Mouse (Mus musculus) embryonic facial prominence, embryonic 10.5 days (tissue): ENCODE data around the gene Mgat4d. TPM values are rescaled to one million over a fixed set of nuclear protein-coding genes. Genes with fewer than 3 reads are reported as not detected.
"Not testable (repeated sequence)": the region's sequence is repeated elsewhere in the genome, so short reads cannot be mapped to it uniquely, and the experiment has no call there.

Experiments used
- DNase-seq: peaks from one replicate; pipeline ENCODE4 v3.0.0-alpha.2; 2017; ENCODE audit warnings: low spot score
- H3K27ac ChIP-seq: fragments of 300-500 bp; sonication (generic); replicated peaks from 2 replicates; pipeline ENCODE4 v1.5.1; 2016; ENCODE audit warnings: mild to moderate bottlenecking
- H3K27me3 ChIP-seq: fragments of 300-500 bp; sonication (generic); replicated peaks from 2 replicates; pipeline ENCODE4 v1.6.1; 2016; ENCODE audit warnings: low read depth, mild to moderate bottlenecking; ENCODE audit not compliant: poor library complexity, severe bottlenecking
- H3K36me3 ChIP-seq: fragments of 300-500 bp; sonication (generic); replicated peaks from 2 replicates; pipeline ENCODE4 v1.6.1; 2016; ENCODE audit warnings: mild to moderate bottlenecking, moderate library complexity
- H3K4me1 ChIP-seq: fragments of 300-500 bp; sonication (generic); 2 replicates; pipeline ENCODE4 v1.6.1; 2016
- H3K4me3 ChIP-seq: fragments of 300-500 bp; sonication (generic); 2 replicates; pipeline ENCODE4 v1.5.1; 2016; ENCODE audit warnings: mild to moderate bottlenecking, moderate library complexity
- H3K9me3 ChIP-seq: fragments of 300-500 bp; sonication (generic); 2 replicates; pipeline ENCODE4 v1.6.1; 2016; ENCODE audit warnings: mild to moderate bottlenecking
- WGBS: fragments of 180-500 bp; shearing (Covaris S2); methylation state at CpG from one replicate; pipeline ENCODE4 v1.1.7; 2016; 5-methylcytosine and 5-hydroxymethylcytosine counted together
- polyA plus RNA-seq: library from polyadenylated mRNA; unstranded; fragments of >200 nt; fragmentation: Nextera tagmentation; extraction: Ambion mirVana; gene quantifications from 2 replicates; pipeline ENCODE4 v1.2.1, GENCODE M21; 2016

Mgat4d gene
- polyA plus RNA-seq, 1 experiment from 2014 or later: not detected

DNA sequence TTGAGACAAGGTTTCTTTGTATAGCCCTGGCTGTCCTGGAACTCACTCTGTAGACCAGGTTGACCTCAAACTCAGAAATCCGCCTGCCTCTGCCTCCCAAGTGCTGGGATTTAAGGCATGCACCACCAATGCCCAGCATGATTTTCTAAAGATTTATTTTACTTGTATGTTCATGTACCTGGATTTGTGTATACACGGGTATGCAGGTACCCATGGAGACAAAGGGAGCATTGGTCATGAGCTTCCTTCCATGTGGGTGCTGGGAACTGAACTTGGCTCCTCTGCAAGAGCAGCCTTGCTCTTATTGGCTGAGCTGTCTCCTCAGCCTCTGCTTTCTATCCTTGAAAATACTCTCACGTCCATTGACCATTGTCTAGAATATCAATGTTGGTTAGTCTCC lies 80.3 kb downstream of the Mgat4d start:
- not testable (repeated sequence) for H3K27ac ChIP-seq, H3K4me1 ChIP-seq, H3K9me3 ChIP-seq, H3K27me3 ChIP-seq, DNase-seq, H3K4me3 ChIP-seq
- peaks cover 11% of the 10 kb centered on the region for H3K36me3 ChIP-seq
- WGBS: 90% methylated on average over 3 of the region's 3 CpGs

GRCm38 (mm10) chr8:83429071-83429524 lies 80.8 kb downstream of the Mgat4d start:
- Histone ChIP-seq H3K4me1 (peaks cover 3% of the 10 kb centered on the region; the same call in 1 of the 2 replicates), H3K4me3 (no peak overlapping the region), H3K27me3 (no peaks in the 10 kb centered on the region), H3K9me3 (no peaks in the 10 kb centered on the region), H3K36me3 (peaks cover 15% of the 10 kb centered on the region), H3K27ac (no peak overlapping the region)
- no peak for DNase-seq
- WGBS: 73% methylated on average over 4 of the region's 4 CpGs

Other genes with a start within 250 kb of the Mgat4d start
- 3.3 and 3.8 TPM in 2 replicates for gene Tbc1d9, start 183.1 kb upstream of the Mgat4d start, polyA plus RNA-seq
- gene Gm10645, start 182.3 kb upstream of the Mgat4d start, polyA plus RNA-seq: 1.9 and 2.2 TPM in 2 replicates
- gene Ucp1, start 58.1 kb upstream of the Mgat4d start, polyA plus RNA-seq: 0.09 TPM in 1 of 2 replicates, not detected in the other
- gene Elmod2, start 16.0 kb upstream of the Mgat4d start, polyA plus RNA-seq: 22.3 and 23.6 TPM in 2 replicates
- 2.4 TPM in 2 replicates for gene Clgn, start 41.4 kb downstream of the Mgat4d start, polyA plus RNA-seq
- 103 and 111 TPM in 2 replicates for gene Scoc, start 109.9 kb downstream of the Mgat4d start, polyA plus RNA-seq
- not detected in 2 replicates for gene Olfr370, start 187.3 kb downstream of the Mgat4d start, polyA plus RNA-seq
- 320 and 348 TPM in 2 replicates for gene Ndufb7, start 218.2 kb downstream of the Mgat4d start, polyA plus RNA-seq